Mouse (Mus musculus) CD4-positive helper T cell, adult 2 months (primary cell): ENCODE measurements around the gene Grid1.

ENCODE experiments used
- DNase-seq: peaks from one replicate; pipeline ENCODE4 v3.0.0-alpha.2; 2012; ENCODE audit warnings: low read depth, missing footprints, low spot score

The Grid1 gene

GRCm38 (mm10) chr14:35393591-35393990, 573.7 kb downstream of the Grid1 start:
- no peak for DNase-seq

- DNase-seq, result no peak
Observed at GRCm38 (mm10) chr14:35404249-35404908, 584.5 kb downstream of the Grid1 start.

GRCm38 (mm10) chr14:35430259-35430658, 610.4 kb downstream of the Grid1 start:
- no peak for DNase-seq

- DNase-seq, result no peak
Observed at GRCm38 (mm10) chr14:35453702-35454101, 633.8 kb downstream of the Grid1 start.

- DNase-seq, result no peak
Observed at GRCm38 (mm10) chr14:35468254-35468653, 648.3 kb downstream of the Grid1 start.

GRCm38 (mm10) chr14:35486017-35486416, 666.1 kb downstream of the Grid1 start:
- DNase-seq, result no peak

GRCm38 (mm10) chr14:35502324-35502723, 682.4 kb downstream of the Grid1 start:
- DNase-seq, result no peak

GRCm38 (mm10) chr14:35519402-35519801, 699.5 kb downstream of the Grid1 start:
- DNase-seq, result no peak

GRCm38 (mm10) chr14:35538835-35539234, 718.9 kb downstream of the Grid1 start:
- DNase-seq, result no peak

GRCm38 (mm10) chr14:35541254-35541991, 721.5 kb downstream of the Grid1 start:
- DNase-seq, result no peak

- no peak for DNase-seq
Observed at GRCm38 (mm10) chr14:35541992-35542380, 722.1 kb downstream of the Grid1 start.

- DNase-seq, result no peak
Observed at GRCm38 (mm10) chr14:35554288-35554687, 734.4 kb downstream of the Grid1 start.

- no peak for DNase-seq
Observed at GRCm38 (mm10) chr14:35561244-35561893, 741.5 kb downstream of the Grid1 start.

GRCm38 (mm10) chr14:35572991-35573502, 753.1 kb downstream of the Grid1 start:
- DNase-seq, result no peak

GRCm38 (mm10) chr14:35574489-35574888, 754.6 kb downstream of the Grid1 start:
- DNase-seq, result no peak

GRCm38 (mm10) chr14:35575285-35575684, 755.4 kb downstream of the Grid1 start:
- DNase-seq, result no peak

- DNase-seq, result no peak
Observed at GRCm38 (mm10) chr14:35625749-35626148, 805.8 kb downstream of the Grid1 start.
